Mouse (Mus musculus) embryonic facial prominence, embryonic 14.5 days (tissue): Measurements from ENCODE around the gene Gnao1. TPM values are rescaled to one million over a fixed set of nuclear protein-coding genes. Genes with fewer than 3 reads are reported as not detected.

Source experiments
- ATAC-seq: fragments of 200-750 bp; cut with Nextera tagmentation; 2 replicates; pipeline ENCODE4 v1.8.0; 2017; ENCODE audit warnings: low read depth, moderate number of reproducible peaks, moderate TSS enrichment
- DNase-seq: peaks from one replicate; pipeline ENCODE4 v3.0.0-alpha.2; 2015; ENCODE audit warnings: low spot score
- H3K27ac ChIP-seq: fragments of 300-500 bp; sonication (generic); replicated peaks from 2 replicates; pipeline ENCODE4 v1.5.1; 2014; ENCODE audit warnings: low read depth, mild to moderate bottlenecking, low read length, moderate library complexity
- H3K27me3 ChIP-seq: fragments of 300-500 bp; sonication (generic); replicated peaks from 2 replicates; pipeline ENCODE4 v1.6.1; 2014; ENCODE audit warnings: low read length; ENCODE audit not compliant: control insufficient read depth, insufficient read depth
- H3K36me3 ChIP-seq: fragments of 300-500 bp; sonication (generic); 2 replicates; pipeline ENCODE4 v1.6.1; 2014; ENCODE audit warnings: low read length, mixed read lengths; ENCODE audit not compliant: control insufficient read depth, insufficient read depth
- H3K4me1 ChIP-seq: fragments of 300-500 bp; sonication (generic); 2 replicates; pipeline ENCODE4 v1.6.1; 2014; ENCODE audit warnings: antibody characterized with exemption, low read length; ENCODE audit not compliant: control insufficient read depth, insufficient read depth
- H3K4me2 ChIP-seq: fragments of 300-500 bp; sonication (generic); 2 replicates; pipeline ENCODE4 v1.6.1; 2014; ENCODE audit warnings: low read depth, mild to moderate bottlenecking, low read length, moderate library complexity, mixed read lengths
- H3K4me3 ChIP-seq: fragments of 300-500 bp; sonication (generic); 2 replicates; pipeline ENCODE4 v1.5.1; 2014; ENCODE audit warnings: low read depth, mild to moderate bottlenecking, low read length
- H3K9ac ChIP-seq: fragments of 300-500 bp; sonication (generic); 2 replicates; pipeline ENCODE4 v1.6.1; 2014; ENCODE audit warnings: low read depth, mild to moderate bottlenecking, low read length, moderate library complexity, mixed read lengths
- H3K9me3 ChIP-seq: fragments of 300-500 bp; sonication (generic); 2 replicates; pipeline ENCODE4 v1.6.1; 2016; ENCODE audit warnings: low read length; ENCODE audit not compliant: control insufficient read depth
- WGBS: fragments of 180-500 bp; shearing (Covaris S2); extraction: QIAGEN DNeasy Blood & Tissue Kit; methylation state at CpG from one replicate; pipeline ENCODE4 v1.1.7; 2014; 5-methylcytosine and 5-hydroxymethylcytosine counted together
- polyA plus RNA-seq: library from polyadenylated mRNA; unstranded; fragments of >200 nt; fragmentation: Nextera tagmentation; extraction: Ambion mirVana; gene quantifications from 2 replicates; pipeline ENCODE4 v1.2.1, GENCODE M21; 2014

The Gnao1 gene
- polyA plus RNA-seq, 1 experiment from 2014 or later = 14.6 TPM

- Histone ChIP-seq H3K27ac (no peak overlapping the region), H3K9ac (no peak overlapping the region), H3K9me3 (no peaks in the 10 kb centered on the region), H3K4me1 (no peaks in the 10 kb centered on the region), H3K36me3 (no peaks in the 10 kb centered on the region), H3K4me2 (no peak overlapping the region), H3K27me3 (no peaks in the 10 kb centered on the region), H3K4me3 (no peak overlapping the region)
- 82% methylated on average over 4 of the region's 4 CpGs for WGBS
- DNase-seq = no peak
- no peak for ATAC-seq
Measured at GRCm38 (mm10) chr8:93878396-93878795, 68.6 kb downstream of the Gnao1 start.

GRCm38 (mm10) chr8:93879966-93880365 lies 70.2 kb downstream of the Gnao1 start:
- DNase-seq = no peak
- WGBS = 92% methylated on average over 7 of the region's 7 CpGs
- no peak overlapping the region for H3K9ac ChIP-seq
- no peak overlapping the region for H3K27ac ChIP-seq
- H3K36me3 ChIP-seq = no peaks in the 10 kb centered on the region
- ATAC-seq = no peak
- H3K9me3 ChIP-seq = no peaks in the 10 kb centered on the region
- H3K4me1 ChIP-seq = no peaks in the 10 kb centered on the region
- H3K4me3 ChIP-seq = no peak overlapping the region
- H3K27me3 ChIP-seq = no peaks in the 10 kb centered on the region
- no peak overlapping the region for H3K4me2 ChIP-seq

GRCm38 (mm10) chr8:93881381-93881780 lies 71.6 kb downstream of the Gnao1 start:
- no peak overlapping the region for H3K9ac ChIP-seq
- DNase-seq = no peak
- no peak overlapping the region for H3K4me3 ChIP-seq
- no peak overlapping the region for H3K4me2 ChIP-seq
- no peaks in the 10 kb centered on the region for H3K9me3 ChIP-seq
- H3K27ac ChIP-seq = no peak overlapping the region
- no peaks in the 10 kb centered on the region for H3K36me3 ChIP-seq
- WGBS = 90% methylated on average over 6 of the region's 6 CpGs
- H3K4me1 ChIP-seq = no peaks in the 10 kb centered on the region
- no peak for ATAC-seq
- H3K27me3 ChIP-seq = no peaks in the 10 kb centered on the region

- H3K36me3 ChIP-seq = no peaks in the 10 kb centered on the region
- H3K9me3 ChIP-seq = no peaks in the 10 kb centered on the region
- DNase-seq (no peak), ATAC-seq (no peak)
- H3K4me1 ChIP-seq = no peaks in the 10 kb centered on the region
- H3K27ac ChIP-seq = no peak overlapping the region
- no peak overlapping the region for H3K9ac ChIP-seq
- no peaks in the 10 kb centered on the region for H3K27me3 ChIP-seq
- no peak overlapping the region for H3K4me3 ChIP-seq
- no peak overlapping the region for H3K4me2 ChIP-seq
Measured at GRCm38 (mm10) chr8:93883241-93883640, 73.5 kb downstream of the Gnao1 start.

- H3K27me3 ChIP-seq = no peaks in the 10 kb centered on the region
- no peak for DNase-seq
- 57% methylated on average over 4 of the region's 4 CpGs for WGBS
- H3K9me3 ChIP-seq = no peaks in the 10 kb centered on the region
- H3K36me3 ChIP-seq = no peaks in the 10 kb centered on the region
- H3K27ac ChIP-seq = no peak overlapping the region
- H3K4me3 ChIP-seq = no peak overlapping the region
- no peaks in the 10 kb centered on the region for H3K4me1 ChIP-seq
- no peak for ATAC-seq
- no peak overlapping the region for H3K4me2 ChIP-seq
- no peak overlapping the region for H3K9ac ChIP-seq
Measured at GRCm38 (mm10) chr8:93883771-93884170, 74.0 kb downstream of the Gnao1 start.

GRCm38 (mm10) chr8:93884316-93884715 lies 74.5 kb downstream of the Gnao1 start:
- no peak for ATAC-seq
- Histone ChIP-seq H3K4me2 (no peak overlapping the region), H3K9ac (no peak overlapping the region), H3K4me3 (no peak overlapping the region), H3K27me3 (no peaks in the 10 kb centered on the region), H3K4me1 (no peaks in the 10 kb centered on the region), H3K9me3 (no peaks in the 10 kb centered on the region), H3K27ac (no peak overlapping the region), H3K36me3 (no peaks in the 10 kb centered on the region)
- no peak for DNase-seq
- WGBS = 89% methylated on average over 7 of the region's 7 CpGs

GRCm38 (mm10) chr8:93886181-93886580 lies 76.4 kb downstream of the Gnao1 start:
- WGBS = 62% methylated on average over 5 of the region's 5 CpGs
- ATAC-seq (no peak), DNase-seq (no peak)
- Histone ChIP-seq H3K9ac (no peak overlapping the region), H3K4me3 (no peak overlapping the region), H3K4me1 (no peaks in the 10 kb centered on the region), H3K27me3 (no peaks in the 10 kb centered on the region), H3K36me3 (no peaks in the 10 kb centered on the region), H3K27ac (no peak overlapping the region), H3K9me3 (no peaks in the 10 kb centered on the region), H3K4me2 (no peak overlapping the region)

- no peaks in the 10 kb centered on the region for H3K36me3 ChIP-seq
- H3K9ac ChIP-seq = no peak overlapping the region
- no peaks in the 10 kb centered on the region for H3K9me3 ChIP-seq
- no peak for ATAC-seq
- no peak overlapping the region for H3K4me3 ChIP-seq
- DNase-seq = no peak
- no peaks in the 10 kb centered on the region for H3K27me3 ChIP-seq
- 61% methylated on average over 4 of the region's 4 CpGs for WGBS
- no peaks in the 10 kb centered on the region for H3K4me1 ChIP-seq
- no peak overlapping the region for H3K4me2 ChIP-seq
- H3K27ac ChIP-seq = no peak overlapping the region
Measured at GRCm38 (mm10) chr8:93888150-93888676, 78.4 kb downstream of the Gnao1 start.

GRCm38 (mm10) chr8:93888702-93889480 lies 79.1 kb downstream of the Gnao1 start:
- Histone ChIP-seq H3K9ac (no peak overlapping the region), H3K27ac (no peak overlapping the region), H3K9me3 (no peaks in the 10 kb centered on the region), H3K4me3 (no peak overlapping the region), H3K27me3 (no peaks in the 10 kb centered on the region), H3K36me3 (no peaks in the 10 kb centered on the region), H3K4me2 (no peak overlapping the region), H3K4me1 (no peaks in the 10 kb centered on the region)
- DNase-seq (peak; percentile 47), ATAC-seq (peak; percentile 51; the same call in 1 of the 2 replicates)
- 46% methylated on average over 11 of the region's 11 CpGs for WGBS
